Mouse (Mus musculus) cerebellum, adult 2 months (tissue): ENCODE measurements at regions not wholly inside any gene's neighbourhood (a gene's known extent, or its start where the extent isn't known, plus 50 kb on each side); places are given as distances from the start of the nearest gene placed in this dataset.

Experiments used
- CTCF ChIP-seq: fragments of 200-500 bp; IDR thresholded peaks from 2 replicates; pipeline ENCODE4 v1.5.1; 2011; ENCODE audit warnings: low read depth, mild to moderate bottlenecking, control low read depth, low read length, moderate library complexity, borderline replicate concordance; ENCODE audit not compliant: insufficient read depth
- POLR2A ChIP-seq: fragments of 200-500 bp; IDR thresholded peaks from 2 replicates; pipeline ENCODE4 v1.6.1; 2011; ENCODE audit warnings: low read length, control low read depth, borderline replicate concordance; ENCODE audit not compliant: insufficient read depth

DNA sequence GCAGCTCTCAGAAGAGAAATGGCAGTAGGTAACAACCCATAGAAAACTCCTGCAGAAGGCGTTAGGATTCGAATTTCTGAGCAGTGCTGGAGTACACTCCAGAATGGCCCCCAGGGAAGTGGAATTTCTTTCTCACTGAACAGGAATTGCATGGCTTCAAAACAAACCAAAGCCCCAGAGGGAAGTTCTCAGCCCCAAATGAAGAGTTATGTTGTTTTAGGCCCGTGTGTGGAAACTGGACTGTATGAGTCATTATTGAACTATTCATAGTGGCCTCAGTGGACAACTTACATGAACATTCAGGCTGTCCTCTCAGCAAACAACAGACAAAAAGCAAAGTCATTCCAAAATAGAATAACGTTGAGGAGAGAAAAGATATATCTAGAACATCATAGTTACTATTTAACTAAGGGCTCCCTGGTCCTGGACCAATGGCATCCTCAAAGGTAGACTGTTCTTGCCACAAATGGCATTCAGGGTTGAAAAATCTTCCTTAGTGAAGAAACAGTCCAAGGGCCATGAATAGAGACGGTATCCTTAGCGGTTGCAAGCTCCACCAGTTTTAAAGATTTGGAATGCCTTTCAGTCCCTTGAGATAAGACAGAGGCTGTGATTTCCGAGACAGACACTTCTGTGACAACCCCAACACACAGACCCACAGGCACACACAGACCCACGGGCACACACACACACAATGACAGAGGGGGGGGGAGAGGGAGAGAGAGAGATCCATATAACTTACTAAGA is 235.0 kb upstream of the Nt5e start:
- TF ChIP-seq POLR2A (no peak), CTCF (no peak)
